Mouse (Mus musculus) bone marrow, adult 2 months (tissue): ENCODE results near the gene Nupl2.

Experiments used
- CTCF ChIP-seq: fragments of 200-500 bp; IDR thresholded peaks from 2 replicates; pipeline ENCODE4 v1.5.1; 2011; ENCODE audit warnings: low read length, control low read depth; ENCODE audit not compliant: control insufficient read depth, insufficient read depth
- POLR2A ChIP-seq: fragments of 200-500 bp; IDR thresholded peaks from 2 replicates; pipeline ENCODE4 v1.6.1; 2011; ENCODE audit warnings: low read depth, mild to moderate bottlenecking, control low read depth, low read length, borderline replicate concordance; ENCODE audit not compliant: control insufficient read depth

DNA sequence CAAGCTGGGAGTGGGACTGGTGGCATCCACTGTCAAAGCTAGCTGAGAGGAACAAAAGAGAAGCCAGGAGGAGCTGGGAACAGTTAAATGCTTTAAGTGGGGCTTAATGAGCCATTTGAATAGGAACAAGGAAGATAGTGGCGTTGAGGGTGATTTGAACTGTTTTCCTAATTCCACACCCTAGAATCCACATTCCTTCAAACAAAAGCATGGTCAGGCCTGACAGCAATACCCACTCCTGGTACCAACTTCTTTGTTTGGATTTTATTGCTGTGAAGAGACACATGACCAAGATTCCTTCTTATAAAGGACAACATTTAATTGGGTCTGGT lies 49.8 kb downstream of the Nupl2 start:
- no peak for TF ChIP-seq CTCF
- no peak for TF ChIP-seq POLR2A
